Mouse (Mus musculus) heart, postnatal 0 days (tissue): Measurements from ENCODE around the gene Fer. TPM values are rescaled to one million over a fixed set of nuclear protein-coding genes. Genes with fewer than 3 reads are reported as not detected.

Experiments
- ATAC-seq: fragments of 200-750 bp; cut with Nextera tagmentation; 2 replicates; pipeline ENCODE4 v1.8.0; 2017; ENCODE audit warnings: low read depth, moderate number of reproducible peaks, moderate library complexity; ENCODE audit not compliant: insufficient read depth
- DNase-seq: peaks from one replicate; pipeline ENCODE4 v3.0.0-alpha.2; 2016; ENCODE audit warnings: low spot score
- H3K27ac ChIP-seq: fragments of 300-500 bp; sonication (generic); 2 replicates; pipeline ENCODE4 v1.5.1; 2014; ENCODE audit warnings: low read depth, mild to moderate bottlenecking
- H3K27me3 ChIP-seq: fragments of 300-500 bp; sonication (generic); 2 replicates; pipeline ENCODE4 v1.6.1; 2014; ENCODE audit warnings: low read length, mixed read lengths; ENCODE audit not compliant: control insufficient read depth, insufficient read depth
- H3K36me3 ChIP-seq: fragments of 300-500 bp; sonication (generic); replicated peaks from 2 replicates; pipeline ENCODE4 v1.6.1; 2014; ENCODE audit warnings: low read length, mixed read lengths; ENCODE audit not compliant: control insufficient read depth, insufficient read depth
- H3K4me1 ChIP-seq: fragments of 300-500 bp; sonication (generic); 2 replicates; pipeline ENCODE4 v1.6.1; 2014; ENCODE audit warnings: antibody characterized with exemption; ENCODE audit not compliant: control insufficient read depth, insufficient read depth
- H3K4me2 ChIP-seq: fragments of 300-500 bp; sonication (generic); 2 replicates; pipeline ENCODE4 v1.6.1; 2014; ENCODE audit warnings: low read depth, mild to moderate bottlenecking, low read length, moderate library complexity
- H3K4me3 ChIP-seq: fragments of 300-500 bp; sonication (generic); 2 replicates; pipeline ENCODE4 v1.5.1; 2014; ENCODE audit warnings: low read depth, low read length
- H3K9ac ChIP-seq: fragments of 300-500 bp; sonication (generic); replicated peaks from 2 replicates; pipeline ENCODE4 v1.6.1; 2014; ENCODE audit warnings: low read depth, low read length, mixed read lengths
- H3K9me3 ChIP-seq: fragments of 300-500 bp; sonication (generic); replicated peaks from 2 replicates; pipeline ENCODE4 v1.6.1; 2016; ENCODE audit warnings: low read length; ENCODE audit not compliant: control insufficient read depth
- CTCF ChIP-seq: IDR thresholded peaks from 2 replicates; pipeline ENCODE4 v1.5.1; 2016; ENCODE audit warnings: antibody characterized with exemption, control low read depth, low read depth
- EP300 ChIP-seq: IDR thresholded peaks from 2 replicates; pipeline ENCODE4 v1.6.1; 2016; ENCODE audit warnings: antibody characterized with exemption, low read depth
- WGBS: fragments of 180-500 bp; shearing (Covaris S2); extraction: QIAGEN DNeasy Blood & Tissue Kit; methylation state at CpG from one replicate; pipeline ENCODE4 v1.1.7; 2014; 5-methylcytosine and 5-hydroxymethylcytosine counted together
- polyA plus RNA-seq: library from polyadenylated mRNA; unstranded; fragments of >200 nt; fragmentation: Nextera tagmentation; extraction: Ambion mirVana; gene quantifications from 2 replicates; pipeline ENCODE4 v1.2.1, GENCODE M21; 2015
- total RNA-seq: library from RNA; depleted of rRNA; stranded (reverse); fragments of >200 nt; gene quantifications from 2 replicates; pipeline ENCODE4 v1.2.3, GENCODE M21; 2014; ENCODE audit warnings: low replicate concordance

Fer gene
- total and polyA plus RNA-seq, 2 experiments from 2014 or later: 12.4 to 16.2 TPM

DNA sequence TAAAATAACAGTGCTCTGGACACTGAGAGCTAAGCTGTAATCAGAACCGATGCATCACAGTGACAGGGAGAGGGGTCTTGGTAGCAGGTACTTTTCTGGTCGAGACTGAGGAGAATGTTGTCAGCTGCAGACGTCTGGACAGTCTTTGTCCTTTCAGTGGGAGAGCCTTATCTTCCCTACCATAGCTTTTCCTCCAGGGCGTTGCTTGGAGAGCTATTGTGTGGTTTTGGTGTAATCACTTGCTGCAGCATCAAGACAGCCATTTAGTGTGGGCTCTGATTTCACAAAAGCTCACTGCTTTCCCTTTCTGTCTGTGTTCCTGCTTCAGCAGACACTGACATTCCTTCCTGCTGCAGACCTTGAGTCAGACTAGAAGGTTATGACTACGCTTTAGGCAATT is 107.4 kb downstream of the Fer start:
- Histone ChIP-seq H3K27ac (peak overlapping the region; percentile 23; the same call in 1 of the 2 replicates), H3K27me3 (no peaks in the 10 kb centered on the region), H3K9ac (no peak overlapping the region), H3K4me3 (no peak overlapping the region), H3K36me3 (no peaks in the 10 kb centered on the region), H3K4me2 (no peak overlapping the region), H3K4me1 (peaks cover 21% of the 10 kb centered on the region), H3K9me3 (no peaks in the 10 kb centered on the region)
- DNase-seq: peak; percentile 31
- 21% methylated on average over 5 of the region's 5 CpGs for WGBS
- TF ChIP-seq EP300 (no peak), CTCF (no peak)
- ATAC-seq: peak; percentile 47; the same call in 1 of the 2 replicates

DNA sequence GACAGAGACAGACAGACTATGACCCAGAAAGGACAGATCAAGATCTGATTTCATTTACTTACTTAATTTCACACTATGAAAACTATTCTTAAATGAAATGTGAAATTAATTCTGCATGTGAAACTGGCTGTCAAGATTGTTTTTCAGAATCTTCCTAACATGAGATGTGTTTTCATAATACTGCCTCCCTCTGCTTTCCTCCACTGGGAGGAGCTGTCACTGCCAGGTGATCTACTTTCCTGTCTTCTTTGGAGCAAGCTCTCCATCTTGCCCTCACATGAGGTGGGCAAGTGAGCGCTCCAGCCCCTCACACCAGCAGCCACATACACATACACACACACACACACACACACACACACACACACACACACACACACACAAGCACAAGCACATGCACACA is 108.1 kb downstream of the Fer start:
- Histone ChIP-seq H3K9ac (no peak overlapping the region), H3K4me3 (no peak overlapping the region), H3K36me3 (no peaks in the 10 kb centered on the region), H3K9me3 (no peaks in the 10 kb centered on the region), H3K4me1 (peaks cover 21% of the 10 kb centered on the region), H3K27ac (no peak overlapping the region), H3K27me3 (no peaks in the 10 kb centered on the region), H3K4me2 (no peak overlapping the region)
- WGBS: 73% methylated on average over 1 of the region's 1 CpGs
- TF ChIP-seq CTCF (peak; percentile 14; the same call in 1 of the 2 replicates), EP300 (no peak)
- ATAC-seq: no peak
- DNase-seq: no peak

DNA sequence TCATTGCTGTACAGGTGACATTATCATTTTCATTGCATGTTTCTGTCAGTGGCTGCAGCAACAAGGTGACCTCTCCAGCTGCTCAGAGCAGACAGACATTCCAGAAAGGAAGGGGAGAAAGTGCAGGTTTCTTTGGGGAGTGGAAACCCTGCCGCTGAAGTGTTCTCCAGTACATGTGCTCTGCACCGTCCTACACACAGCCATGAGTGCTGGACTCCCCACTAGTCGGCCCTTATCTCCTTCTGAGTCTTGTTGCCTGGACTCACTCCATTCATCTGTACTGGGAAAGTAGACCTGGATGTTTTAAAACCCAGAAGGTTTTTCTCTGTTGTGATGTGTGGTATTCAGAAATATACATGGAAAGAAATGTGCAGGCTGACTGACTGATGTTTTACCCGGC is 109.3 kb downstream of the Fer start:
- Histone ChIP-seq H3K9me3 (no peaks in the 10 kb centered on the region), H3K9ac (no peak overlapping the region), H3K4me1 (peaks cover 19% of the 10 kb centered on the region), H3K36me3 (no peaks in the 10 kb centered on the region), H3K27me3 (no peaks in the 10 kb centered on the region), H3K4me3 (no peak overlapping the region), H3K4me2 (no peak overlapping the region), H3K27ac (no peak overlapping the region)
- 31% methylated on average over 4 of the region's 4 CpGs for WGBS
- ATAC-seq (peak; percentile 58; the same call in 1 of the 2 replicates), DNase-seq (no peak)
- no peak for TF ChIP-seq CTCF

DNA sequence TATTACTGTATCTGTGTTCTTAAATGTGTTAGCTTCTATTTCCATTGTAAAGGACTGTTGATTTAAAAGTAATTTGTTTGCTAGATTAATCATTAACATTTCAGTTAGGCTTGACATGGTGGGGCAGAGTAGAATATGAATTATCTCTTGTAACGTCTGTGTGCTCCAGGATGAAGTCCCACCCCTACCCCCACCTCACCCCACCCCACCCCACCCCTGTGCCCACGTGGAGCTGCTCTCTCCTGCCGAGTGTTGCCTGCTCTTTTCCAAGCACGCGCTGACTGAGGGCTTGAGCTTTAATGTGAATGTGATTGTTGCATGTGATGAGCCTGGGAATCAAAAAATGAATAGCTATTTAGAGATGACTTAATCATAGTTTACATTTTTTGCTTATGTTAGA is 110.9 kb downstream of the Fer start:
- Histone ChIP-seq H3K9me3 (no peaks in the 10 kb centered on the region), H3K4me1 (peaks cover 16% of the 10 kb centered on the region), H3K4me3 (no peak overlapping the region), H3K4me2 (no peak overlapping the region), H3K9ac (no peak overlapping the region), H3K36me3 (no peaks in the 10 kb centered on the region), H3K27me3 (no peaks in the 10 kb centered on the region), H3K27ac (no peak overlapping the region)
- ATAC-seq: no peak
- TF ChIP-seq EP300 (no peak), CTCF (no peak)
- no peak for DNase-seq
- 65% methylated on average over 5 of the region's 5 CpGs for WGBS

DNA sequence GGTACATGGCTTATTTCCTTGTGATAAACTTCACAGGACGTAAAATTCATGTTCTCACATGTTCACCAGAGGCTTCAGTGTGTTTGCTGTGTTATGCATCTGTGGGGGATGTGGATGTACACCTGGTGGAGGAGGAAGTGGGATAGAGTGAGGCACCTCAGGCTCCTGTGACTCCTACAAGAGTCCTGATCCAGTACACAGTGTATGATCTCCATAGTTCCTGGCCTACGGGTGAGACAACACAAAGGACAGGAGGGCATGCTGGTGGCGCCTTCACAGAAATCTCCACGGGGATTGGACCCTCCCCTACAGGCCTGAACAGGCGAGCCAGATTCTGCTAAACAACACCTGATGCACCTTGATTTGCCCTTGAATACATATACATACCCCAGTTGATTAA is 111.4 kb downstream of the Fer start:
- no peak for ATAC-seq
- Histone ChIP-seq H3K27ac (no peak overlapping the region), H3K36me3 (no peaks in the 10 kb centered on the region), H3K4me1 (peaks cover 16% of the 10 kb centered on the region), H3K9ac (no peak overlapping the region), H3K4me3 (no peak overlapping the region), H3K9me3 (no peaks in the 10 kb centered on the region), H3K27me3 (no peaks in the 10 kb centered on the region), H3K4me2 (no peak overlapping the region)
- WGBS: 80% methylated on average over 5 of the region's 5 CpGs
- DNase-seq: no peak
- TF ChIP-seq EP300 (no peak), CTCF (no peak)

DNA sequence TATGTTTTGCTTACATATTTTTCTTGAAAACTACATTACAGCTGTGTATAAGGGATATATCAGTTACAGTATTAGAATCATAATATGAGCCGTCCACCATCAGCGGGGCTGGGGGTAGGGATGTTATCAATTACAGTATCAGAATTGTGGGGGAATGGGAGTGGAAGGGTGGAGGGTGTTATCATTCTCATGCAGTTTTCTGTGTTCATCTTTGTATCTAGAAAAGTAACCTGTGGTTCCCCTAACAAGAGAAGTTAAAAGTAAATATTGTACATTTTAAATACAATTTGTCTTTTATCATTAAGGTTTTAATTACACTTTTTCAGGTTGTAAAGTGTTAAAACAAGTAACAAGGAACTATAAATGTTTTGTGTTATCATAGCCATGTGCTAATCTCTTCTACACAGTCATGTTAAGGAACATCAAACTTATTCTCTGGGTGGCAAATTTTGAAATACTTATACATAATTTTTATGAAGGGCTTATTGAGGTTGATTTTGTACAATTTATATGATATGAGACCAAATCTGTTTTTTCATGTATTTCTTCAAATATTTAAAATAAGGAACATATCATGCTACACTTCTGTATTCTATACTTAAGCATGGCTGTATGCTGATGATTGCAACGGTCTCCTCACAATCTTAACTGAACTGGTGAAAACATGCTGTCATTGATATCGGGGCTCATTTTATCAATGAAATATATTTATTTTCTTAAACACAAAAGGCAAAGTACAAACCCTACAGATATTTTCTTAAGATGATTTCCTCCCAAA is 116.1 kb downstream of the Fer start:
- Histone ChIP-seq H3K4me3 (no peak overlapping the region), H3K9me3 (no peaks in the 10 kb centered on the region), H3K27ac (no peak overlapping the region), H3K27me3 (no peaks in the 10 kb centered on the region), H3K4me1 (no peaks in the 10 kb centered on the region), H3K4me2 (no peak overlapping the region), H3K9ac (no peak overlapping the region), H3K36me3 (no peaks in the 10 kb centered on the region)
- TF ChIP-seq CTCF: no peak
- no peak for TF ChIP-seq EP300
- DNase-seq (no peak), ATAC-seq (no peak)
- 70% methylated on average over 4 of the region's 4 CpGs for WGBS
